15 mouse cellular contexts compared by ENCODE assay signal in the genomic region with DNA sequence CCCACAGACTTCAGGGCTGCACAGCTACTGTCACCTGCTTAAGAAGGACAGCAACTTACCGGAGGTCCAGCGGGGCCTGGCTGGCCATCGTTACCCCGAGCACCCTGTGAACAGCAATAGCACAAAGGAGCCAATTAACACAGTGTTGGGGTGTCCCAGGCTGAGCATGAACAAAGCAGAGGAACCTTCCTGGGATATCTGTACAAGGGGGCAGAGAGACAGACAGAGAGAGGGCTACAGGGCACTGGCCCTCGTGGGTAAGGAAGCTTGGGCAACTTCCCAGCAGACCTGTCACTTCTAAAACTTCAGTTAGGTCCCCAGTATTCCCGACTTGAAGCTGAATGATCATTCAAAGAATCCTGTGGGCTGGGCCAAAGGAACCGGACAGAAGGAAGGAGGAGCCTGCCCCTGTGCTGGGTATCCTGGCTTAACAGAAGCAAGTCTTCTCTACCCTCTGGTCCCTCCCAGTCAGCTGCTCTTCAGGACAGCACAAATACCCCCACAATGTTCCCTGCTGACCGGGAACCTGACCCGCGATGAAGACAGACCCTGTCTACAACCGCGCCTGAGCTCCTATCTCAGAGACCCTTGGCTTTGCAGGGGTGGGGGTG. TPM values are rescaled to one million over a fixed set of nuclear protein-coding genes. Genes with fewer than 3 reads are reported as not detected.
DNase-seq lines count a peak whose midpoint lies in the region; ATAC-seq and TF ChIP-seq lines count a peak whose summit lies in the region.
"Had no signal": no experiment of that assay in that cellular context is flagged by ENCODE, and none has a peak within 500 bp of the region (broad histone marks: within the 10 kb centered on the region; RNA-seq: fewer than 3 reads in every experiment).

No protein-coding gene starts in this region.

- ATAC-seq in kidney, postnatal 0 days (replicated peaks; ENCODE audit: low FRiP score, low read depth), result no peak
- no peak for ATAC-seq in embryonic facial prominence, embryonic 11.5 days (replicated peaks; ENCODE audit: insufficient number of reproducible peaks, low FRiP score, low TSS enrichment, low read depth)
- ATAC-seq in hindbrain, embryonic 14.5 days (ENCODE audit: low FRiP score), result no peak
- no peak for ATAC-seq in neural tube, embryonic 13.5 days (ENCODE audit: low read depth)
- ATAC-seq: lung, postnatal 0 days had no signal

- 31% methylated on average over 12 of the region's 12 CpGs for WGBS in kidney, postnatal 0 days
- WGBS in embryonic facial prominence, embryonic 11.5 days, result 9% methylated on average over 12 of the region's 12 CpGs
- 9% methylated on average over 12 of the region's 12 CpGs for WGBS in hindbrain, embryonic 14.5 days
- WGBS in neural tube, embryonic 13.5 days, result 9% methylated on average over 12 of the region's 12 CpGs
- WGBS in lung, adult 2 months, result 60% methylated on average over 12 of the region's 12 CpGs

- H3K9me3 ChIP-seq in kidney, postnatal 0 days (replicated peaks; ENCODE audit: low read length), result no peaks in the 10 kb centered on the region
- no peaks in the 10 kb centered on the region for H3K9me3 ChIP-seq in embryonic facial prominence, embryonic 11.5 days (replicated peaks; ENCODE audit: control insufficient read depth, low read length)
- H3K9me3 ChIP-seq in hindbrain, embryonic 14.5 days (ENCODE audit: control insufficient read depth, low read length), result no peaks in the 10 kb centered on the region
- H3K9me3 ChIP-seq in neural tube, embryonic 13.5 days, result no peaks in the 10 kb centered on the region

- H3K36me3 ChIP-seq in kidney, postnatal 0 days (ENCODE audit: insufficient read depth, low read length), result no peaks in the 10 kb centered on the region
- H3K36me3 ChIP-seq in embryonic facial prominence, embryonic 11.5 days (replicated peaks; ENCODE audit: control insufficient read depth, insufficient read depth, low read depth, low read length), result peaks cover 32% of the 10 kb centered on the region
- no peaks in the 10 kb centered on the region for H3K36me3 ChIP-seq in hindbrain, embryonic 14.5 days (replicated peaks; ENCODE audit: control insufficient read depth, insufficient read depth)
- H3K36me3 ChIP-seq in neural tube, embryonic 13.5 days, result peaks cover 22% of the 10 kb centered on the region

- H3K9ac ChIP-seq in kidney, postnatal 0 days (ENCODE audit: low read depth, low read length), result no peak overlapping the region
- H3K9ac ChIP-seq in embryonic facial prominence, embryonic 11.5 days (replicated peaks; ENCODE audit: low read length), result peak overlapping the region; percentile 54
- 0 out of 2 replicates have a peak overlapping the region, but pooled peaks have one; percentile 1 for H3K9ac ChIP-seq in hindbrain, embryonic 14.5 days
- peak overlapping the region; percentile 38; the same call in 1 of the 2 replicates for H3K9ac ChIP-seq in neural tube, embryonic 13.5 days

- peak; percentile 7 for DNase-seq in kidney, postnatal 0 days (ENCODE audit: low spot score)
- DNase-seq in kidney, postnatal 10 days, result no peak
- DNase-seq in embryonic facial prominence, embryonic 11.5 days (ENCODE audit: low spot score), result peak; percentile 35
- no peak for DNase-seq in hindbrain, embryonic 14.5 days (ENCODE audit: low spot score)
- no peak for DNase-seq in lung, adult 2 months
- DNase-seq in natural killer cell, adult 2 months (ENCODE audit: low spot score in 2 of 2), result no peak
- DNase-seq: adrenal gland, postnatal 14 days; cerebellum, adult 11 months; gastrocnemius, postnatal 14 days; kidney, adult 18-20 months; right cerebral cortex, adult 18-20 months; thymus, postnatal 36 days had no signal

- no peak for TF ChIP-seq POLR2A in lung, adult 2 months (IDR thresholded peaks at IDR 0.05; ENCODE audit: borderline replicate concordance, extremely low read depth, low read depth, low read length)

- no peak overlapping the region; the same call in 1 of the 2 replicates for H3K27ac ChIP-seq in kidney, postnatal 0 days
- H3K27ac ChIP-seq in embryonic facial prominence, embryonic 11.5 days (replicated peaks; ENCODE audit: low read depth, low read length), result peak overlapping the region; percentile 96
- no peak overlapping the region for H3K27ac ChIP-seq in hindbrain, embryonic 14.5 days
- H3K27ac ChIP-seq in neural tube, embryonic 13.5 days (replicated peaks), result peak overlapping the region; percentile 54

- no peak overlapping the region for H3K4me3 ChIP-seq in kidney, postnatal 0 days (replicated peaks; ENCODE audit: low read depth, low read length)
- no peak overlapping the region for H3K4me3 ChIP-seq in embryonic facial prominence, embryonic 11.5 days (ENCODE audit: low read depth, low read length)
- no peak overlapping the region for H3K4me3 ChIP-seq in hindbrain, embryonic 14.5 days (replicated peaks; ENCODE audit: low read length)
- H3K4me3 ChIP-seq in neural tube, embryonic 13.5 days, result no peak overlapping the region
- no peak overlapping the region for H3K4me3 ChIP-seq in lung, adult 2 months (replicated peaks; ENCODE audit: extremely low read depth, low read depth, low read length)
- H3K4me3 ChIP-seq: erythroblast, embryonic 14.5 days had no signal

- no peaks in the 10 kb centered on the region for H3K27me3 ChIP-seq in kidney, postnatal 0 days (ENCODE audit: insufficient read depth, low read length)
- no peaks in the 10 kb centered on the region for H3K27me3 ChIP-seq in embryonic facial prominence, embryonic 11.5 days (ENCODE audit: control insufficient read depth, insufficient read depth, low read length)
- H3K27me3 ChIP-seq in hindbrain, embryonic 14.5 days (ENCODE audit: control insufficient read depth, insufficient read depth, low read length), result no peaks in the 10 kb centered on the region
- H3K27me3 ChIP-seq in neural tube, embryonic 13.5 days, result no peaks in the 10 kb centered on the region

- H3K4me1 ChIP-seq in kidney, postnatal 0 days (replicated peaks; ENCODE audit: insufficient read depth, low read length), result peaks cover 23% of the 10 kb centered on the region
- peaks cover 32% of the 10 kb centered on the region for H3K4me1 ChIP-seq in embryonic facial prominence, embryonic 11.5 days (ENCODE audit: control insufficient read depth, insufficient read depth, low read length)
- H3K4me1 ChIP-seq in hindbrain, embryonic 14.5 days (replicated peaks; ENCODE audit: control insufficient read depth, insufficient read depth, low read length), result peaks cover 43% of the 10 kb centered on the region
- H3K4me1 ChIP-seq in neural tube, embryonic 13.5 days (replicated peaks), result peaks cover 67% of the 10 kb centered on the region
- no peaks in the 10 kb centered on the region for H3K4me1 ChIP-seq in lung, adult 2 months (ENCODE audit: control insufficient read depth, insufficient read depth, low read length)

- no peak for TF ChIP-seq CTCF in kidney, postnatal 0 days (IDR thresholded peaks at IDR 0.05; ENCODE audit: low read depth)
- TF ChIP-seq CTCF in lung, adult 2 months (IDR thresholded peaks at IDR 0.05; ENCODE audit: insufficient read depth, low read length), result no peak

- H3K4me2 ChIP-seq in kidney, postnatal 0 days (ENCODE audit: low read length), result no peak overlapping the region
- 0 out of 2 replicates have a peak overlapping the region, but pooled peaks have one; percentile 7 for H3K4me2 ChIP-seq in embryonic facial prominence, embryonic 11.5 days (ENCODE audit: low read depth, low read length)
- no peak overlapping the region for H3K4me2 ChIP-seq in hindbrain, embryonic 14.5 days (replicated peaks)
- no peak overlapping the region for H3K4me2 ChIP-seq in neural tube, embryonic 13.5 days

RNA-seq across cellular contexts. Expression of a gene that starts 13.1 kb away (rescaled TPM):
- 14.8 and 16.4 TPM in 2 replicates for polyA plus RNA-seq in kidney, postnatal 0 days (2015; fragmentation: Nextera tagmentation; extraction: Ambion mirVana)
- 161 and 177 TPM in 2 replicates for polyA plus RNA-seq in embryonic facial prominence, embryonic 11.5 days (2014; fragmentation: Nextera tagmentation; extraction: Ambion mirVana)
- polyA plus RNA-seq in hindbrain, embryonic 14.5 days (2014; fragmentation: Nextera tagmentation; extraction: Ambion mirVana), result 24.0 and 30.8 TPM in 2 replicates
- 67.1 and 89.2 TPM in 2 replicates for polyA plus RNA-seq in neural tube, embryonic 13.5 days (2015; fragmentation: Nextera tagmentation; extraction: Ambion mirVana)
- 0.14 and 0.51 TPM in 2 replicates for polyA plus RNA-seq in lung, adult 2 months (2012; rRNA removed)
- polyA plus RNA-seq: erythroblast, embryonic 14.5 days had no signal

RNA-seq across cellular contexts. Expression of a gene that starts 27.4 kb away (rescaled TPM):
- 55.0 and 58.3 TPM in 2 replicates for polyA plus RNA-seq in kidney, postnatal 0 days (2015; fragmentation: Nextera tagmentation; extraction: Ambion mirVana)
- polyA plus RNA-seq in embryonic facial prominence, embryonic 11.5 days (2014; fragmentation: Nextera tagmentation; extraction: Ambion mirVana), result 39.1 and 40.6 TPM in 2 replicates
- 54.9 and 58.0 TPM in 2 replicates for polyA plus RNA-seq in hindbrain, embryonic 14.5 days (2014; fragmentation: Nextera tagmentation; extraction: Ambion mirVana)
- 45.0 and 49.3 TPM in 2 replicates for polyA plus RNA-seq in neural tube, embryonic 13.5 days (2015; fragmentation: Nextera tagmentation; extraction: Ambion mirVana)
- polyA plus RNA-seq in lung, adult 2 months (2012; rRNA removed), result 25.8 and 34.2 TPM in 2 replicates

Comparison
In these comparisons a context has a peak if more than half of its experiments do, and no peak if none do; other contexts are left out.
1. DNase-seq: peak in kidney, postnatal 0 days (single experiment) and embryonic facial prominence, embryonic 11.5 days (single experiment); none in kidney, postnatal 10 days (single experiment), hindbrain, embryonic 14.5 days (single experiment), lung, adult 2 months (single experiment) and natural killer cell, adult 2 months (0 of 2).
2. H3K27ac ChIP-seq: peak in embryonic facial prominence, embryonic 11.5 days (single experiment) and neural tube, embryonic 13.5 days (single experiment); none in kidney, postnatal 0 days (single experiment) and hindbrain, embryonic 14.5 days (single experiment).
3. RNA of a gene that starts 13.1 kb away (polyA plus RNA-seq): 161 to 177 TPM in embryonic facial prominence, embryonic 11.5 days, 67.1 to 89.2 TPM in neural tube, embryonic 13.5 days, 24.0 to 30.8 TPM in hindbrain, embryonic 14.5 days and 14.8 to 16.4 TPM in kidney, postnatal 0 days; 0.14 to 0.51 TPM in lung, adult 2 months; every median in the first group is over 10 times any median in the second.